Mouse (Mus musculus) retina, postnatal 1 day (tissue): ENCODE results near the gene Ndrg4.
"Not testable (repeated sequence)": the region's sequence is repeated elsewhere in the genome, so short reads cannot be mapped to it uniquely, and the experiment has no call there.

ENCODE experiments used
- DNase-seq: peaks from one replicate; pipeline ENCODE4 v3.0.0-alpha.2; 2012

Ndrg4 gene

DNA sequence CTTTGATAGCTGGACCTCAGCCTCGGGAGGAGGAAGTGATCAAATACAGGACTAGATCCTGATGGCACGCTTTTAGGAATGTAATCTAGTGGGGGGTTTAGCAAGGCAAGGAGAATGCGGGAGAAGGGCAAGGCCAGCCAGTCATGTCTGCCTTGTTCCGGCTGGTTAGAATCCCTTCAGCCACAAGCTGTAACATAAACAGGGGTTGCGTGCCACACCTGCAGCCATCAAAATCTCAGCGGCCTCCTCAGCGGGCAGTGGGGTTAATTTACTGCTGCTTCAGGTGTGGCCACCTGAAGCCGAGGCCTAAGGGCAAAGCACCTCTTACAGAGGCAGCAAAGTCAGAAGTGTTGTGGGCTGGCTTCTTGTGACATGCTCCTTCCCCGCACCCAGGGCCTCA is at the start of gene Ndrg4:
Gene Ndrg4 (plus strand): TSS at position 350 of the 400 bp plus-strand sequence.
- DNase-seq: no peak

GRCm38 (mm10) chr8:95632840-95633239 is 43.9 kb upstream of the Ndrg4 start:
- no peak for DNase-seq

DNA sequence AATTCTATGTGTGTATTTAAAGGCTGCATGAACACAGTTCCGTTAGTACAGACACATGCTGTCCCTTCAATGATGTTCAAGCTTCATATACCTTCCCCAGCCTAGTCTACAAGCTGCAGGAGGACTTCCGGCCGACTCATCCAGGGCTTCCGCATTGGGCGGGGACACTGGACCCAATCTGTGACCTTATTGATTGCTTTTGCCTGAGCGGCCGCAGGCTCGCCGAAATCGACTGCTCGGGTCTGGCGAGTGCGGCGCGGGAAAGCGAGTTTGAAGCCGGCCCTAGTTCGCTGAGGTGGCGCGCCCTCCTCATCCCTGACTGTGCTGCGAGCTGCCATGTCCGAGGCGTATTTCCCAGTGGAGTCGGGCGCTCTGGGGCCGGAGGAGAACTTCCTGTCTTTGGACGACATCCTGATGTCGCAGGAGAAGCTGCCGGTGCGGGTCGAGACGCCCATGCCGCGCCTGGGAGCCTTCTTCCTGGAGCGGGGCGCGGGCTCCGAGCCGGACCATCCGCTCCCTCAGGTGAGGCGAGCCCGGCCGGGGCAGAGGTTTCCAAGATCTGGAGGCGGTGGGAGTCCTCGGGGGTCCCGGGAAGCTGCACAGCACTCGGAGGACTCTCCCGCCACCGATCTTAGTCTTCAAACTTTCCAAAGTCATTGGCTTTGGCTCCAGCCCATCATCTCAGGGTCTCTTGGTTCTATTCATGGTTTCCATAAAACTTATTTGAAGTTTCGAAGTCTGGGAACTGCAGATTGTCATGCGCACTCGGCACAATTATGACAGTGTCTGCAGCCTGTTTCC is 43.3 kb upstream of the Ndrg4 start, which contains the start of gene Gins3:
Gene Gins3 (plus strand): TSS at position 192 of the 801 bp plus-strand sequence.
- DNase-seq: peak; percentile 97

DNA sequence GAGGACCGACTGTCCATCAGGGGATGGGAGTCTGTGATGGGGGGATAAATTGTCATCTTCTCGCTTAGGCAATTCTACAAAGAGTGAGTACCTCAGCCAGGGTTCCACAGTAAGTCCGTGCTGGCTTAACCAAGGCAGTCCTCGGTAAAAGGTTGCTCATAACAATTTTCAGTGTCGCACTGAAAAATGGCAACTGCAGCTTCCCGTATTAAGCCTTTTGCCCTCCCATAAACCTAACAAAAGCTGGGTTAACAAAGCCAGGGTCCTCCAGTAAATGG is 42.8 kb upstream of the Ndrg4 start:
- DNase-seq: no peak

DNA sequence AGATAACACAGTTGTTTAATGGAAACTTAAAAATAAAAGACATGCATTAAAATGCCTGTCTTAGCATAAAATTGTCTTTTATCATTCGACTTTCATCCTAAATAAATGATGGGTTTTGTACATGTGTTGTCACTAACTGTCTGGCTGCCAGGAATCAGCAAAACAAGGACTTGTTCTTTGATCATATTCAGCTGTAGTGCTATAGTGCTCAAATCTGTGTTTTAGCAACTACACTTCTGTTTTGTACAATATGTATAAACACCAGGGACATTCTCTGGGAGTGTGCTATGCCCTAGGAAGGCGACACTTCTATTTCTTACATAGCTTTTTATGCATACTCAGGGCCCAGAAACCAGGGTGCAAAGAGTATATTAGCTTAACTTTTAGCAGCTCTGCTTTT is 31.8 kb upstream of the Ndrg4 start:
- DNase-seq: no peak

GRCm38 (mm10) chr8:95648251-95648650 is 28.5 kb upstream of the Ndrg4 start:
- DNase-seq: no peak

- no peak for DNase-seq
Observed at GRCm38 (mm10) chr8:95653351-95653750, 23.4 kb upstream of the Ndrg4 start.

DNA sequence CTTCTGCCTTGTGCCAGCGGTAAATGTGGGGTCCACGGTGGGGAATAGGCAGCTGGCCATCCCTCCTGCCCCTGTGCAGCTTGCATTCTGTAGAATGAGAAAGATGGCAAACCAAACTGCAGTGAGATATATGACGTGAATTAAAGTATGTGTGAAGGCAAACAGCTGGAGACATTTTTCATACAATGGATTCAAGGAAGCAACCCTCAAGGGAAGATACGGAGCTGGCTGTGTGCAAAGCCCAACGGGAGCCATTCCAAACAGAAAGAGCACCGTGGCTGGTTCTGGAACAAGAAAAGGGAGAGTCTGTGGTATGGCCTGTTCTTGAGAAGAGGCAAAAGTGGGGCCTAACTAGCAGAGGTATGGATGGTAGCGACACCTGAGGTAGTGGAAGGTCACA is 20.9 kb upstream of the Ndrg4 start:
- no peak for DNase-seq

GRCm38 (mm10) chr8:95656316-95657002 is 20.3 kb upstream of the Ndrg4 start:
- no peak for DNase-seq

DNA sequence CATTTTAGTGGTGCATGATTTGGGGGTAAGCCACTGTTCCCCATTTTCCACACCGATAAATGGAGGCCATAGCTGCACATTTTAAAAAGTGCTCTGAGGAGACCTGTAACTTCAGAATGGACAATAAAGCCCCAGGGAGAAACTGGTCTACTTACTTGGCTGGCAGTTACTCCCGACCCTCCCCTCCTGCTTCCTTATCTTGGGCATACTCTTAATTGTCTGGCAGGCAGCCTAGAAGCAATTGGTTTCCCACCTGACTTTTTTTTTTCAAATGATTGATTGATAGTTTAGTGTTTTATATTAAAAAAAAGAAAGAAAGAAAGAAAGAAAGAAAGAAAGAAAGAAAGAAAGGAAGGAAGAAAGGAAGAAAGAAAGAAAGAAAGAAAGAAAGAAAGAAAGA is 19.3 kb upstream of the Ndrg4 start:
- no peak for DNase-seq

DNA sequence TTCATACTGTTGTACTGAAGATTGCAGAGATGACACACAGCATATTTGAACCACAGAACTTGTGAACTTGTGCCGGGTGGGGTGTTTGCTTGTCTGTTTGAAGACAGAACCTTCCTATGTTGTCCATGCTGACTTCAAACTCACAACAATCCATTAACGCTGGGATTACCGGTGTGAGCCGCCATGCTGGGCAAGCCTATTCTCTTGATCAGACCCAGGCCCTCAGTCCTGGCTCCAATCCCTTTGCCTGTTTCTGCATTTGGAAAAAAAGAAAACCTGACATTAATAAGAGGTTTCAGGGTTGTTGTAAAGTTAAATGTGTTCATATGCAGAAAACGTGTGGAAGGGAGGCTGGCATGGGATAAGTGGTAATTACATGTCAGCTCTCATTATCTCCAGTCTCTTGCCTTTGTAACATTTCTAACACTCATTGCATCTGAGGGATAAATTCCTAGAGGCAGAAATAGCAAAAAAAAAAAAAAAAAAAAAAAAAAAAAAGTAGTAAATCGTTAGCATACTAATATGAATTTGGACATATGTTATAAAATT is 16.4 kb upstream of the Ndrg4 start:
- peak; percentile 40 for DNase-seq

GRCm38 (mm10) chr8:95661085-95661484 is 15.7 kb upstream of the Ndrg4 start:
- no peak for DNase-seq

GRCm38 (mm10) chr8:95661575-95661974 is 15.2 kb upstream of the Ndrg4 start:
- DNase-seq: no peak

DNA sequence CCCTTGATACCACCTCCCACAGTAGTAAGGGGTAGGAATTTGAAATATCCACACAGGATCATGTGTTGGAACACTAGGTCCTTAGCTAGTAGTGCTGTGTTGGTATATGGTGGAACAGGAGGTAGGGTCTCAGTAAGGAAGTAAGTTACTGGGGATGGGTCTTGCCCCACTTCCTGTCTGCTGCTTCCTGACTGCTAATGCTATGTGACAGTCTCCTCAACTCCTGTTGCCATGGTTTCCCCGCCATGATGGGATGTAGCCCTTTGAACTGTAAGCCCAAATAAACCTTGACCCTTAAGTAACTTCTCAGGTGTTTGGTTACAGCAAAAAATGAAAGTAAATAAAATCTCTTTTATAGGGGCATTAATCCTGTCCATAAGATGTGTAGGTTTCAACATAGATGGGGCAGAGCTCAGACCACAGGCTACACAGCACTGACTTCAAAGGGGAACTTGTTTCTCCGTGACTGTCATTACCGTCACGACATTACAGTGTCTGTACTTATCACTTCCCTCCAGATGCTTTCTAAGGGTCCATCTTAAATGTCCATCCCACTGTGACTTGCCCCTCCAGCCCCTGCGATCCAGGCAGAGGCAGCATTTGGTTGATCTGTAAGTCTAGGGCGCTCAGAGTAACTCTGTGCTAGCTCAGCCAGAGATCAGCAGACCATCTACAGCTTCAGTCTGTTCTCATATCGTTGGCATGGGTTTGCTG is 13.7 kb upstream of the Ndrg4 start:
- DNase-seq: no peak

- DNase-seq: peak; percentile 47
Observed at GRCm38 (mm10) chr8:95663599-95663949, 13.2 kb upstream of the Ndrg4 start.

GRCm38 (mm10) chr8:95665813-95666452 is 10.8 kb upstream of the Ndrg4 start:
- DNase-seq: not testable (repeated sequence)

- no peak for DNase-seq
Observed at GRCm38 (mm10) chr8:95668163-95668958, 8.4 kb upstream of the Ndrg4 start.

- no peak for DNase-seq
Observed at GRCm38 (mm10) chr8:95669967-95670366, 6.8 kb upstream of the Ndrg4 start.

- DNase-seq: no peak
Observed at GRCm38 (mm10) chr8:95671861-95672260, 4.9 kb upstream of the Ndrg4 start.

DNA sequence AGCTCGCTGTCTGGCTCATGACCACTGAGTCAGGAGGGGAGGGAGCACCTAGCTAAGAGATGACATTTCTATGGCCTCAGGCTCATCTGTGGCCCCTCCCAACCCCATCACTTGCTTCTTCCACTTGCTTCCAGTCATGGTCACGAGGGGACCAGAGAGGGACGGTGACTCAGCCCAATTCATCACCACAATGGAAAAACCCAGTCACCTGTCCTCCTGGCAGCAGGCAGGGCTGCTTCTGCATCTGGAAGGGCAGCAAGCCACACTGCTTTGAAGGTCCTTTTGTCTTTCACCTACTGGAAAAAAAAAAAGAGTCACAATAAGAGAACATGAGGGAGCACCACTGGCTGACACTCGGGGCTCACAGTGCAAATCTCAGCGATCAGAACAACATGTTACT is 4.0 kb upstream of the Ndrg4 start:
- no peak for DNase-seq

- peak; percentile 66 for DNase-seq
Observed at GRCm38 (mm10) chr8:95677591-95678023, 827 bp downstream of the Ndrg4 start.

- DNase-seq: peak; percentile 55
Observed at GRCm38 (mm10) chr8:95678024-95678611, 1.3 kb downstream of the Ndrg4 start.
